Mouse (Mus musculus): ENCODE measurements at regions not wholly inside any gene's neighbourhood (a gene's known extent, or its start where the extent isn't known, plus 50 kb on each side); places are given as distances from the start of the nearest gene placed in this dataset.

- TF ChIP-seq CTCF (IDR thresholded peaks at IDR 0.05) = no peak
- no peaks in the 10 kb centered on the region for H3K36me3 ChIP-seq (ENCODE audit: insufficient read depth, low read length)
Measured at GRCm38 (mm10) chr12:10256385-10256784, 113.4 kb upstream of the Nt5c1b start.

GRCm38 (mm10) chr12:10266201-10266600 lies 103.6 kb upstream of the Nt5c1b start:
- no peak overlapping the region for H3K4me2 ChIP-seq (ENCODE audit: low read depth, low read length, poor library complexity, severe bottlenecking)
- no peak overlapping the region for H3K9ac ChIP-seq (replicated peaks; ENCODE audit: low read length, poor library complexity, severe bottlenecking)
- 83% methylated on average over 1 of the region's 1 CpGs for WGBS
- H3K36me3 ChIP-seq (ENCODE audit: insufficient read depth, low read length) = no peaks in the 10 kb centered on the region
- H3K9me3 ChIP-seq (ENCODE audit: low read length) = no peaks in the 10 kb centered on the region
- TF ChIP-seq CTCF (IDR thresholded peaks at IDR 0.05) = no peak
- H3K27me3 ChIP-seq (ENCODE audit: insufficient read depth, low read length) = no peaks in the 10 kb centered on the region
- no peaks in the 10 kb centered on the region for H3K4me1 ChIP-seq (ENCODE audit: insufficient read depth, low read length)
- no peak overlapping the region for H3K27ac ChIP-seq (ENCODE audit: low read depth, low read length)
- no peak overlapping the region for H3K4me3 ChIP-seq (ENCODE audit: low read depth, low read length)
- no peak for ATAC-seq (ENCODE audit: low FRiP score)
- no peak for DNase-seq (ENCODE audit: low spot score)

More at GRCm38 (mm10) chr12:10256385-10256784, 113.4 kb upstream of the Nt5c1b start:
- Histone ChIP-seq H3K4me3 (ENCODE audit: low read depth, low read length) (no peak overlapping the region), H3K27me3 (ENCODE audit: insufficient read depth, low read length) (no peaks in the 10 kb centered on the region), H3K9me3 (ENCODE audit: low read length) (no peaks in the 10 kb centered on the region), H3K4me2 (ENCODE audit: low read depth, low read length, poor library complexity, severe bottlenecking) (no peak overlapping the region), H3K27ac (ENCODE audit: low read depth, low read length) (no peak overlapping the region), H3K4me1 (ENCODE audit: insufficient read depth, low read length) (no peaks in the 10 kb centered on the region), H3K9ac (replicated peaks; ENCODE audit: low read length, poor library complexity, severe bottlenecking) (no peak overlapping the region)
- WGBS = 62% methylated on average over 3 of the region's 3 CpGs
- DNase-seq (ENCODE audit: low spot score) (no peak), ATAC-seq (ENCODE audit: low FRiP score) (no peak)

- H3K27me3 ChIP-seq (ENCODE audit: insufficient read depth, low read length) = no peaks in the 10 kb centered on the region
- DNase-seq (ENCODE audit: low spot score) (no peak), ATAC-seq (ENCODE audit: low FRiP score) (no peak)
- TF ChIP-seq CTCF (IDR thresholded peaks at IDR 0.05) = no peak
- H3K4me3 ChIP-seq (ENCODE audit: low read depth, low read length) = no peak overlapping the region
- H3K36me3 ChIP-seq (ENCODE audit: insufficient read depth, low read length) = no peaks in the 10 kb centered on the region
- H3K4me1 ChIP-seq (ENCODE audit: insufficient read depth, low read length) = no peaks in the 10 kb centered on the region
- H3K9me3 ChIP-seq (ENCODE audit: low read length) = no peaks in the 10 kb centered on the region
- no peak overlapping the region for H3K4me2 ChIP-seq (ENCODE audit: low read depth, low read length, poor library complexity, severe bottlenecking)
- no peak overlapping the region for H3K9ac ChIP-seq (replicated peaks; ENCODE audit: low read length, poor library complexity, severe bottlenecking)
- WGBS = 85% methylated on average over 5 of the region's 5 CpGs
- H3K27ac ChIP-seq (ENCODE audit: low read depth, low read length) = no peak overlapping the region
Measured at GRCm38 (mm10) chr12:10272038-10272437, 97.7 kb upstream of the Nt5c1b start.

GRCm38 (mm10) chr12:10275226-10275625 lies 94.5 kb upstream of the Nt5c1b start:
- no peaks in the 10 kb centered on the region for H3K4me1 ChIP-seq (ENCODE audit: insufficient read depth, low read length)
- no peak overlapping the region for H3K4me3 ChIP-seq (ENCODE audit: low read depth, low read length)
- no peaks in the 10 kb centered on the region for H3K9me3 ChIP-seq (ENCODE audit: low read length)
- H3K4me2 ChIP-seq (ENCODE audit: low read depth, low read length, poor library complexity, severe bottlenecking) = no peak overlapping the region
- no peaks in the 10 kb centered on the region for H3K27me3 ChIP-seq (ENCODE audit: insufficient read depth, low read length)
- 91% methylated on average over 1 of the region's 1 CpGs for WGBS
- H3K36me3 ChIP-seq (ENCODE audit: insufficient read depth, low read length) = no peaks in the 10 kb centered on the region
- no peak overlapping the region for H3K9ac ChIP-seq (replicated peaks; ENCODE audit: low read length, poor library complexity, severe bottlenecking)
- TF ChIP-seq CTCF (IDR thresholded peaks at IDR 0.05) = no peak
- DNase-seq (ENCODE audit: low spot score) (no peak), ATAC-seq (ENCODE audit: low FRiP score) (no peak)
- H3K27ac ChIP-seq (ENCODE audit: low read depth, low read length) = no peak overlapping the region

GRCm38 (mm10) chr12:10292646-10293045 lies 77.1 kb upstream of the Nt5c1b start:
- WGBS = 80% methylated on average over 4 of the region's 4 CpGs
- no peak for ATAC-seq (ENCODE audit: low FRiP score)
- no peaks in the 10 kb centered on the region for H3K36me3 ChIP-seq (ENCODE audit: insufficient read depth, low read length)

GRCm38 (mm10) chr12:10305970-10306369 lies 63.8 kb upstream of the Nt5c1b start:
- DNase-seq (ENCODE audit: low spot score) (no peak), ATAC-seq (ENCODE audit: low FRiP score) (no peak)
- Histone ChIP-seq H3K9ac (replicated peaks; ENCODE audit: low read length, poor library complexity, severe bottlenecking) (no peak overlapping the region), H3K27ac (ENCODE audit: low read depth, low read length) (no peak overlapping the region), H3K4me2 (ENCODE audit: low read depth, low read length, poor library complexity, severe bottlenecking) (no peak overlapping the region), H3K4me3 (ENCODE audit: low read depth, low read length) (no peak overlapping the region), H3K4me1 (ENCODE audit: insufficient read depth, low read length) (no peaks in the 10 kb centered on the region), H3K27me3 (ENCODE audit: insufficient read depth, low read length) (no peaks in the 10 kb centered on the region), H3K9me3 (ENCODE audit: low read length) (no peaks in the 10 kb centered on the region), H3K36me3 (ENCODE audit: insufficient read depth, low read length) (no peaks in the 10 kb centered on the region)
- TF ChIP-seq CTCF (IDR thresholded peaks at IDR 0.05) = no peak

More at GRCm38 (mm10) chr12:10292646-10293045, 77.1 kb upstream of the Nt5c1b start:
- no peak for DNase-seq (ENCODE audit: low spot score)
- Histone ChIP-seq H3K27ac (ENCODE audit: low read depth, low read length) (no peak overlapping the region), H3K9me3 (ENCODE audit: low read length) (no peaks in the 10 kb centered on the region), H3K27me3 (ENCODE audit: insufficient read depth, low read length) (no peaks in the 10 kb centered on the region), H3K9ac (replicated peaks; ENCODE audit: low read length, poor library complexity, severe bottlenecking) (no peak overlapping the region), H3K4me1 (ENCODE audit: insufficient read depth, low read length) (no peaks in the 10 kb centered on the region), H3K4me3 (ENCODE audit: low read depth, low read length) (no peak overlapping the region), H3K4me2 (ENCODE audit: low read depth, low read length, poor library complexity, severe bottlenecking) (no peak overlapping the region)
- no peak for TF ChIP-seq CTCF (IDR thresholded peaks at IDR 0.05)
